Comparison of ENCODE assay signal across 12 mouse cellular contexts in the genomic region with DNA sequence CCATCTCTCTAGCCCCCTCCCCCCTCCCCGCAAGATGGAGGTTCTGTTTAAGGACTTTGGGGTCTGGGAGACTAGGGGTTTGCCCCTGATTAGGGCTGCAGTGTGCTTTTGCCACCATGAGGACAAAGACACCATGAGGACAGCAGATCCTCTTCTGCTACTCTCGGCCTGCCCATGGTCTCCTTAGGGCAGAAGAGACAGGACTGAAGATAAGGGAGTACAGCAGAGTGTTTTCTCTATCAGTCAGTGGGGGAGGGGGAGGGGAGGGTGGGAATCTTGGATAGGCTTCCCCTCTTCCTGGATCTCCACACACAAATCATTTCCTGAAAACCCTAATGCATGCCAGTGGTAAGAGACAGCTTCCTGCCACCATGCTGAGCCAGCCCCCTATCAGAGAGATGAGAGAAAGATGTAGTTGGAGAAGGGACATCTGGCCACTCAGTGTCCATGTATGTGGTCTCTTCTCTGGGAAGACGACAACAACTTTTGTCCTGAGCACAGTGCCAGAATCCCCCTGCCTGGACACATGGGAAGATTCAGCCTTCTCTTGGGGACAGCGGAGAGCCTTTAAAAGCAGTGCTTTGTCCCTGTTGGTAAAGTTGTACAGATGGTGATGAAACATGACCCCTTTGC. TPM values are rescaled to one million over a fixed set of nuclear protein-coding genes. Genes with fewer than 3 reads are reported as not detected.
DNase-seq lines count a peak whose midpoint lies in the region; ATAC-seq lines count a peak whose summit lies in the region.
"Had no signal": no experiment of that assay in that cellular context is flagged by ENCODE, and none has a peak within 500 bp of the region (broad histone marks: within the 10 kb centered on the region; RNA-seq: fewer than 3 reads in every experiment).

No protein-coding gene starts in this region.

- no peaks in the 10 kb centered on the region for H3K9me3 ChIP-seq in lung, embryonic 15.5 days
- no peaks in the 10 kb centered on the region for H3K9me3 ChIP-seq in embryonic facial prominence, embryonic 10.5 days
- no peaks in the 10 kb centered on the region for H3K9me3 ChIP-seq in neural tube, embryonic 11.5 days (ENCODE audit: control insufficient read depth, low read length)
- no peaks in the 10 kb centered on the region for H3K9me3 ChIP-seq in midbrain, embryonic 15.5 days
- H3K9me3 ChIP-seq: forebrain, embryonic 12.5 days; limb, embryonic 15.5 days had no signal

- no peak overlapping the region for H3K4me3 ChIP-seq in lung, embryonic 15.5 days
- no peak overlapping the region for H3K4me3 ChIP-seq in embryonic facial prominence, embryonic 10.5 days
- no peak overlapping the region for H3K4me3 ChIP-seq in neural tube, embryonic 11.5 days (ENCODE audit: low read depth, low read length)
- H3K4me3 ChIP-seq in midbrain, embryonic 15.5 days = no peak overlapping the region
- H3K4me3 ChIP-seq: forebrain, embryonic 12.5 days; limb, embryonic 15.5 days had no signal

- peaks cover 71% of the 10 kb centered on the region for H3K4me1 ChIP-seq in lung, embryonic 15.5 days
- H3K4me1 ChIP-seq in embryonic facial prominence, embryonic 10.5 days = peaks cover 23% of the 10 kb centered on the region
- no peaks in the 10 kb centered on the region; the same call in 1 of the 2 replicates for H3K4me1 ChIP-seq in neural tube, embryonic 11.5 days (ENCODE audit: control insufficient read depth, insufficient read depth, low read length)
- H3K4me1 ChIP-seq in midbrain, embryonic 15.5 days = 0 out of 2 replicates have a peak, but pooled peaks cover 3% of the 10 kb centered on the region
- H3K4me1 ChIP-seq: forebrain, embryonic 12.5 days had no signal

- H3K4me2 ChIP-seq in lung, embryonic 15.5 days = no peak overlapping the region
- no peak overlapping the region for H3K4me2 ChIP-seq in neural tube, embryonic 11.5 days (ENCODE audit: low read depth)
- H3K4me2 ChIP-seq in midbrain, embryonic 15.5 days = no peak overlapping the region
- H3K4me2 ChIP-seq: forebrain, embryonic 12.5 days; limb, embryonic 15.5 days had no signal

- peak; percentile 91 for ATAC-seq in lung, embryonic 15.5 days (ENCODE audit: borderline replicate concordance, extremely low read depth, low FRiP score, low TSS enrichment)
- ATAC-seq in neural tube, embryonic 11.5 days (ENCODE audit: insufficient read depth, low FRiP score, low TSS enrichment) = no peak
- no peak for ATAC-seq in midbrain, embryonic 15.5 days (replicated peaks)
- no peak for ATAC-seq in erythroblast, adult 5-6 weeks (replicated peaks; ENCODE audit: low FRiP score, poor library complexity, severe bottlenecking)

- no peak for DNase-seq in lung, postnatal 36 days
- DNase-seq in embryonic facial prominence, embryonic 10.5 days (ENCODE audit: low spot score) = no peak
- DNase-seq in kidney, postnatal 10 days = peak; percentile 72
- no peak for DNase-seq in neural tube, embryonic 11.5 days (ENCODE audit: low spot score)
- no peak for DNase-seq in thymus, postnatal 36 days
- DNase-seq: adrenal gland, postnatal 14 days; cerebellum, postnatal 36 days had no signal

- no peaks in the 10 kb centered on the region for H3K27me3 ChIP-seq in lung, embryonic 15.5 days
- H3K27me3 ChIP-seq in embryonic facial prominence, embryonic 10.5 days (replicated peaks; ENCODE audit: low read depth, poor library complexity, severe bottlenecking) = no peaks in the 10 kb centered on the region
- no peaks in the 10 kb centered on the region for H3K27me3 ChIP-seq in neural tube, embryonic 11.5 days (ENCODE audit: control insufficient read depth, insufficient read depth, low read length)
- H3K27me3 ChIP-seq in midbrain, embryonic 15.5 days (replicated peaks) = no peaks in the 10 kb centered on the region
- H3K27me3 ChIP-seq: forebrain, embryonic 12.5 days; limb, embryonic 15.5 days had no signal

- H3K9ac ChIP-seq in lung, embryonic 15.5 days = no peak overlapping the region
- H3K9ac ChIP-seq in neural tube, embryonic 11.5 days (ENCODE audit: low read length) = no peak overlapping the region
- H3K9ac ChIP-seq in midbrain, embryonic 15.5 days = no peak overlapping the region
- H3K9ac ChIP-seq: forebrain, embryonic 12.5 days; limb, embryonic 15.5 days had no signal

- H3K27ac ChIP-seq in lung, embryonic 15.5 days = peak overlapping the region; percentile 91
- H3K27ac ChIP-seq in embryonic facial prominence, embryonic 10.5 days (replicated peaks) = peak overlapping the region; percentile 30; the same call in 1 of the 2 replicates
- H3K27ac ChIP-seq in neural tube, embryonic 11.5 days (ENCODE audit: low read depth, low read length) = 0 out of 2 replicates have a peak overlapping the region, but pooled peaks have one; percentile 1
- no peak overlapping the region for H3K27ac ChIP-seq in midbrain, embryonic 15.5 days
- H3K27ac ChIP-seq: forebrain, embryonic 12.5 days; limb, embryonic 15.5 days had no signal

- 0 out of 2 replicates have a peak, but pooled peaks cover 4% of the 10 kb centered on the region for H3K36me3 ChIP-seq in lung, embryonic 15.5 days
- H3K36me3 ChIP-seq in embryonic facial prominence, embryonic 10.5 days (replicated peaks) = 0 out of 2 replicates have a peak, but pooled peaks cover 3% of the 10 kb centered on the region
- H3K36me3 ChIP-seq in neural tube, embryonic 11.5 days (ENCODE audit: control insufficient read depth, insufficient read depth, low read length) = no peaks in the 10 kb centered on the region
- no peaks in the 10 kb centered on the region for H3K36me3 ChIP-seq in midbrain, embryonic 15.5 days (replicated peaks)
- H3K36me3 ChIP-seq: forebrain, embryonic 12.5 days; limb, embryonic 15.5 days had no signal

- WGBS in lung, embryonic 15.5 days = 46% methylated on average over 4 of the region's 4 CpGs
- 73% methylated on average over 4 of the region's 4 CpGs for WGBS in embryonic facial prominence, embryonic 10.5 days
- WGBS in neural tube, embryonic 11.5 days = 76% methylated on average over 4 of the region's 4 CpGs
- WGBS in midbrain, embryonic 15.5 days = 84% methylated on average over 4 of the region's 4 CpGs

RNA-seq across cellular contexts. Expression of a gene that starts 33.4 kb away (rescaled TPM):
- 22.5 and 23.4 TPM in 2 replicates for polyA plus RNA-seq in lung, embryonic 15.5 days (2015; fragmentation: Nextera tagmentation; extraction: Ambion mirVana)
- 11.3 and 13.9 TPM in 2 replicates for polyA plus RNA-seq in embryonic facial prominence, embryonic 10.5 days (2016; fragmentation: Nextera tagmentation; extraction: Ambion mirVana)
- polyA plus RNA-seq in neural tube, embryonic 11.5 days (2014; fragmentation: Nextera tagmentation; extraction: Ambion mirVana) = 17.7 and 20.0 TPM in 2 replicates
- 11.3 and 12.2 TPM in 2 replicates for polyA plus RNA-seq in midbrain, embryonic 15.5 days (2015; fragmentation: Nextera tagmentation; extraction: Ambion mirVana)
- 4.6 TPM in 2 replicates for total RNA-seq in erythroblast, adult 5-6 weeks (2015; ENCODE audit: low replicate concordance)
- 5.6 and 6.2 TPM in 2 replicates for total RNA-seq in erythroblast, adult 5-6 weeks (2017; ENCODE audit: low replicate concordance)

RNA-seq across cellular contexts. Expression of a gene that starts 37.1 kb away (rescaled TPM):
- 4.5 and 4.7 TPM in 2 replicates for polyA plus RNA-seq in lung, embryonic 15.5 days (2015; fragmentation: Nextera tagmentation; extraction: Ambion mirVana)
- 2.9 and 3.0 TPM in 2 replicates for polyA plus RNA-seq in embryonic facial prominence, embryonic 10.5 days (2016; fragmentation: Nextera tagmentation; extraction: Ambion mirVana)
- polyA plus RNA-seq in neural tube, embryonic 11.5 days (2014; fragmentation: Nextera tagmentation; extraction: Ambion mirVana) = 3.3 TPM in 2 replicates
- polyA plus RNA-seq in midbrain, embryonic 15.5 days (2015; fragmentation: Nextera tagmentation; extraction: Ambion mirVana) = 4.0 and 5.4 TPM in 2 replicates
- 4.4 and 4.8 TPM in 2 replicates for total RNA-seq in erythroblast, adult 5-6 weeks (2015; ENCODE audit: low replicate concordance)
- 4.3 and 8.9 TPM in 2 replicates for total RNA-seq in erythroblast, adult 5-6 weeks (2017; ENCODE audit: low replicate concordance)
